Mouse (Mus musculus) frontal cortex, postnatal 14 days (tissue): ENCODE data around the gene Mapt.

Experiments
- DNase-seq, 2 experiments: peaks; one replicate each; pipeline ENCODE4 v3.0.0; 2022; ENCODE audit warnings: low spot score in 2 of 2

Gene Mapt

DNA sequence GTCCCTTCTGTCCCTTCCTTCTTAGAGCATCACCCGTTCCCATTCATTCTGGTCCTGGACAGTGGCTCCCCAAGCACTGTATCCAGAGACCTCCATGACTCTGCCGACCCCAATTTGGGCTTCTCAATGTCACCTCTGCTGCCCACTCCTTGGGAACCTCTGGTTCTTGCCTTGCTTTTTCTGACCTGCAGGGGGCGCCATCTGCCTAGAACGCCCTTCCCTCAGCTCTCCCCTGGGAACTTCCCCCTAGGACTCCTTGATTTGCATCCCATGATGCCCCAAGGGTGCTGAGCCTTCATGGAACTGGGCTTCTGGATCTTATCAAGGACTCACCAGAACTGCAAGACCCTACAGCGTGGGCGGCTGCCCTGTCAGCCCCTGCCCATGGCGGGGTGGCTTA lies 80.5 kb downstream of the Mapt start:
- no peak for DNase-seq

GRCm38 (mm10) chr11:104315703-104316102 lies 84.5 kb downstream of the Mapt start:
- peak in 1 of 2 experiments; percentile 65 for DNase-seq

DNA sequence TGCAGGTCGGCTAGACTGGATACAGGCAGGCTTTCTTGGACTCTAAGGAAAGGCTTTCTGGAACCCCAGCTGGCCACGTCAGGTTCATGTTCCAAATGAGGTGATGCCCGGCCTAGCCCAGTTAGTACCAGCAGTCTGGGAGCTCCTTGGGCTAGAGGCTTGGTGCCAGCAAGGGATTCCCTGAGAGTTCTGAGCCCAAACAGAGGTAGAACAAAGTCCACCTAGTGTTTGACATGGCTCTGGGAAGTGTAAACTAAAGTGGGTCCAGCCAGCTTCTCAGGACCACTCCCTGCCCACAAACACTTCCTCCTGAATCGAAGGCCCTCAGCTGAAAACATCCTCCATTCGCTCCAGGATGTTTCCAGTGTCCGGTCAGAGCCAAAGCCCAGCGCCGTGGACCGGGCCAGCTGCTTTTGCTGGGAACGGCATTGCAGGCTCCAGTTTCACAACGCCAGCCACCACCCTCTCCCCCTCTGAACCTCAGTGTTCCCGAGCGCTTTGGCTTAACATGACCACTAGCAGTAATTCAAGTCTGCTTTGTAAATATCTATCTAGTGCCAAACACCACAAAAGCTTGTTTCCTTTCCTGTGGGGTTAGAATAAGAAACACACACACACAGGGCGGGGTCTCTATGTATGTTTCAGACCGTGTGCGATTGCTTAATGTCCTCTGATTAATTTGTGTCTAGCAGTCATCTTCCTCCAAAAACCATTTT lies 85.7 kb downstream of the Mapt start:
- no peak for DNase-seq

GRCm38 (mm10) chr11:104317631-104318030 lies 86.4 kb downstream of the Mapt start:
- no peak for DNase-seq

GRCm38 (mm10) chr11:104318940-104319781 lies 88.0 kb downstream of the Mapt start:
- DNase-seq: peak in 1 of 2 experiments; percentile 2

DNA sequence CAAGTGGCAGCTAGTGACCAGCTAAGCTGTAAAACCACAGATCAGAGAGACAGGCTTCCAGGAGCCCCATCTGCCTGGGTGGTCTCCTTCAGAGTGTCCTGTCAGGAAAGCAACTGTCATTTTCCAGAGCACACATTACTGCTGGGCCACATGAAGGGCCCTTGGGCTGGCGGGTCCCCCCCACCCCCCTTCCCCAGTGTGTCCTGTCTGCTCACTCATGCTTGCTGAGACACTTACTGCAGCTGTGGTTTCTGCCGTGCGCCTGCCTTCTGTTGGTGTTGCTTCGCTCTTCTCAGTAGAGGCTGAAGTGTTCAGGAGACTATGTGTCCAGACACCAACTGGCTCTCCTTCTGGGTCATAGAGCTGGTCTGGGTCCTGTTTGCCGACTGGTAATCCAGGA lies 89.3 kb downstream of the Mapt start:
- no peak for DNase-seq

GRCm38 (mm10) chr11:104322142-104322541 lies 91.0 kb downstream of the Mapt start:
- DNase-seq: no peak

GRCm38 (mm10) chr11:104327462-104327861 lies 96.3 kb downstream of the Mapt start:
- DNase-seq: no peak

- no peak for DNase-seq
Measured at GRCm38 (mm10) chr11:104327946-104328345, 96.8 kb downstream of the Mapt start.

GRCm38 (mm10) chr11:104329185-104329926 lies 98.2 kb downstream of the Mapt start:
- DNase-seq: no peak

DNA sequence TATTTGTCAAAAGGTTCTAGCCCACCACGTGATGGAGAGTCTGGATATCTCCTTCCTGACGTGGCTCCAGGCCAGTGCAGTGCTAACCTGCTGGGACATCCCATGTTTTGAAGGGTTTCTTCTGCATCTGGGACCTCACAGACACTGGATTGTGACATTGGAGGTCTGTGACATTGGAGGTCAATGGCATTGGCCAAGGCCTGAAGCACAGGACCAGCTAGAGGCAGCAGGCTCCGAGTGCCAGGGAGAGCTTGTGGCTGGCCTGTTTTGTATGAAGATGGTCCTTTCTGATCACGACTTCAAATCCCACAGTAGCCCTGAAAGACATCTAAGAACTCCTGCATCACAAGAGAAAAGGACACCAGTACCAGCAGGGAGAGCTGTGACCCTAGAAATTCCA lies 99.0 kb downstream of the Mapt start:
- no peak for DNase-seq

DNA sequence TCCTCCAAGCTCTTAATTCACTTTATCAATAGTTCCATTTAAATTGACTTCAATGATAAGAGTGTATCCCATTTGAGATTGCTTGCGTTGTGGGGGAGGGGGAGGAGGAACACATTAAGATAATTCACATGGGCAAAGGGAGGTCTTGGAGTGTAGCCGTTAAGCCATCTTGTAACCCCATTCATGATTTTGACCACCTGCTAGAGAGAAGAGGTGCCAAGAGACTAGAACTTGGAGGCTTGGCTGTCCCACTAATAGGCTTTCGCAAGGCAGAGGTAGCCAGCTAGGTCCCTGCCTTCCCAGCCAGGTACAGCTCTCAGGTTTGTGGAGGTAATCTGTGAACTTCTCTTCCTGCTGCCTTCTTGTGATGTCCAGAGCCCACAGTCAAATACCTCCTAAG lies 100.0 kb downstream of the Mapt start:
- DNase-seq: no peak

- DNase-seq: no peak
Measured at GRCm38 (mm10) chr11:104332105-104332504, 100.9 kb downstream of the Mapt start.

- no peak for DNase-seq
Measured at GRCm38 (mm10) chr11:104334115-104334514, 102.9 kb downstream of the Mapt start.

GRCm38 (mm10) chr11:104334946-104335345 lies 103.8 kb downstream of the Mapt start:
- no peak for DNase-seq

DNA sequence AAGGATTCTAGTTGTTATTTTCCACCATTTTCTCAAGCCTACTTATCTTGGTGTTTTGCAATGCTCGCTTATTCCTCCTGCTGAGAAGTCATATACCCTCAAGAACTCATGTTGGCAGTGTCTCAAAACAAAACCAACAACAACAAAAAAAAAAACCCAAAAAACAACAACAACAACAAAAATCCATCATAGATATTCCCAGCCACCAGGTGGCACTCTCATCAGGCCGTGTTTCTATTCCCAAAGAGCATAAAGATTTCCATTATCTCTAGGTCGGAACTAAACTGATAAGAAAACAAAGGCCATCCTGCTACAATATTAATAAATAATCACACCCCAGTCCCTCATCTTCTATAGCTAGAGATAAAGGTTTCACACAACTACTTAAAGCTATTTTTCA lies 115.7 kb downstream of the Mapt start:
- DNase-seq: no peak

DNA sequence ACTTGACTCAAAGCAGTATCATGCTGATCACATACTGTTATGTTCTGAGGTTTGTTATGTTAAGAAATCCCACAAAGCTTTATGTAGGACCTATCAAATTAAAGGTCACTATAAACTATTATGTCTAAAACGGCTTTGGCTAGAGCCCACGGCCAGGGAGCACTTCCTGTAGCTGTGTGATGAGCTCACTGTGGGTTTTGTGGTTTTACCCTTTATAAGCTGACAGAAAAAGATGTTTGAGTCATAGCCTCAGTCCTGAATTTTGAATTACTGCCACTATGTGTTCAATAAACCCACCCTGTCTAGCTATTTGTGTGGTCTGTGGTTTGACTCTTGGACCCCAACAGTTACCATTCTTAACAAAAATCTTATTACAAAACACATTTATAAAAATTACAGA lies 130.6 kb downstream of the Mapt start:
- no peak for DNase-seq

DNA sequence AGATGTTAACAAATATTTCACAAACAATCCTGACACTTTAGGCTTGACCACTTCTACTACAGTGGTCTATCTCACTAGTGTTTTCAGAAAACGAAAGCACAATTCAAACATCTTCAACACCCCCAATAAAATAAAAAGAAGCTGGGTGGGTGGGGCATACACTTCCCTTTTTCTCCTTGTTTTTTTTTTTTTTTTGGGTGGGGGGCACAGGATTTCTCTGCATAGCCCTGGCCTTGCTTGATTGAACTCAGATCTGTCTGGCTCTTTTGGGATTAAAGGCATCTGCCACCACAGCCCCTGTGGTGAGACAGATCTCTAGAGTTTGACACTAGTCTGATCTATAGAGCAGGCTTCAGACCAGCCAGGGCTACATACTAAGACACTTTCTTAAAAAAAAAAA lies 131.5 kb downstream of the Mapt start:
- DNase-seq: no peak

- no peak for DNase-seq
Measured at GRCm38 (mm10) chr11:104363823-104364600, 132.8 kb downstream of the Mapt start.

DNA sequence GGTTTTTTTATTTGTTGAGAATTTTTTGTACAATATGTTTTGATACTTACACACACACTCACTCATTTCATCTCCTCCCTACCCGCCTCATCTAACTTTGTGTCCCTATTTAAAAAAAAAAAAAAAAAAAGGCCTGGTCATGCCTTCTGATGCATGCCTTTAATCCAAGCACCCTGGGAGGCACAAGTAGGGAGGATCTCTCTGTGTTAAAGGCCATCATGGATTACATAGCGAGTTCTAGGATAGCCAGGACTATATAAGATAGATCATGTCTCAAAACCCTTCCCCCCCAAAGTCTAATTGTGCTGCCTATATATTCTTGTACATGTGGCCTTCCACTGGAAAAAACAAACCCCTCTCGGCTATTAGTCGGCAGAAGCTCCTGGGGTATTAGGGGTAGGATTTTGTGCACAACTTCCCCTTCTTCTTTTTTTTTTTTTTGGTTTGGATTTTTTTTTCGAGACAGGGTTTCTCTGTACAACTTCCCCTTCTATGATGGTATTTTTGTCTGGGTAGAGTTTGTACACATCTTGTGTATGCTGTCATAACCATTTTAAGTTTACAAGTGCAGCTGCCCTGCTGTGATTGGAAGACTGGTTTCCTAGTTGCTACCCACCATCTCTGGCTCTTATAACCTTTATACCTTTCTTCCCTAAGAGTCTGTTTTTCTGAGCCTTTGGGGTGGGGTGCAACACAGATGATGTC lies 136.4 kb downstream of the Mapt start:
- no peak for DNase-seq

- DNase-seq: no peak
Measured at GRCm38 (mm10) chr11:104376291-104376690, 145.1 kb downstream of the Mapt start.
